Mouse (Mus musculus) ovary, adult 10 weeks (tissue): ENCODE data around the gene Creg1. TPM values are rescaled to one million over a fixed set of nuclear protein-coding genes. Genes with fewer than 3 reads are reported as not detected.

Experiments
- polyA plus RNA-seq: library from polyadenylated mRNA; stranded (reverse); fragments of 350-450 nt; fragmentation: Illumina TruSeq; extraction: RNeasy Lipid Tissue Mini Kit (QIAGEN cat#74804); gene quantifications from one replicate; pipeline ENCODE4 v1.2.3, GENCODE M21; 2014

Creg1 gene
- 258 TPM for polyA plus RNA-seq

GRCm38 (mm10) chr1:165763635-165764372 is at the start of gene Creg1:
TSS of gene Creg1 (plus strand) at chr1:165763746.

GRCm38 (mm10) chr1:165788511-165788910 is 25.0 kb downstream of the Creg1 start, which contains the start of gene Cd247:
TSS of gene Cd247 (plus strand) at chr1:165788681.

Other genes with a start within 250 kb of the Creg1 start
- gene Mpzl1, start 129.2 kb upstream of the Creg1 start, polyA plus RNA-seq = 69.1 TPM
- 11.3 TPM for gene Rcsd1, start 54.0 kb upstream of the Creg1 start, polyA plus RNA-seq
- not detected for gene Cd247, start 24.9 kb downstream of the Creg1 start, polyA plus RNA-seq
- 31.2 TPM for gene Pou2f1, start 238.9 kb downstream of the Creg1 start, polyA plus RNA-seq